Mouse (Mus musculus) CH12F3 (cell line): ENCODE measurements around the gene Ddx51.

Experiments used
- in situ Hi-C: fragments of 300-500 bp; cut with MboI; formaldehyde crosslinking; loops from 2 replicates; pipeline ENCODE4 v1.14.3; 2020; ENCODE audit warnings: low sequenced_read_pairs

Ddx51 gene

DNA sequence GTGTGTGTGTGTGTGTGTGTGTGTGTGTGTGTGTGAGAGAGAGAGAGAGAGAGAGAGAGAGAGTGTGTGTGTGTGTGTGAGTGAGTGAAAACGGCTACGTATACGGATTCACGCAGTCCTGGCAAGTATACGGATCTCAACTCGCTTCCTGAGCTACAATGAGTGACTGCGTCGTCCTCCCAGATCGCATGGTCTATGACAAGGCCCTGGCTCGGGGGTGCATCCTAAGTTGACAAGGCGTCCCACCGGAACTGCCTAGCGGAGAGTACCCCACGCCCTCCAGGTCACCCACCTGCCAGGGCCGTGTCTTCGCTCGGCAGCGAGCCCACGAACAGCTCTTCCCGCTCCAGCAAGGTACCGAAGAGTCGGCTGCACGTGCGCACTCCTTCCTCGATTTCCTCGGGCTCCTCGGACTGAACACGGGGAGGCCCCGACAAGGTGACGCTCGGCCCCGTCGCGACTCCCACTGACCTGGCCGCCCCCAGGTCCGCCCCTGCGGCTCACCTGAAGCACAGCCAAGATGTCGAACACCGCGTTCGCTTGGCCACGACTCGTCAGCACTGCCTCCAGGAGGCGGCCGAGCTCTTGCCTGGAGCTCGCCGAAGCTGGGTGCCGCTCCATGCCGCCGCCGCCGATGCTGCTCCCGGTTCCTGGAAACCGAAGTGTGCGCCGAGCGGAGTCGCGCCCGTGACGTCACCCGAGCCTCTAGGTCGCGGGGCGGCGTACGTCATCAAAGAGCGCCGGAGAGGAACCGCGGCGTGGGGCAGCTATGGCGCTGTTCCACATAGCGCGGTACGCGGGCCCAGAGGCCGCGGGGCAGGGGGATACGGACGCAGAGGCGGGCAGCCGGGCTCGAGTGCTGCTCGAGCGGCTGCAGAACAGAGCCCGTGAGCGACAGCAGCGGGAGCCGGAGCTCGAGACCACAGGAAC is at the start of gene Ddx51, which contains the start of gene Noc4l:
Gene Ddx51, plus strand, starts transcription at position 733 of the 930 bp plus-strand sequence.
Gene Noc4l, minus strand, starts transcription at position 699 of the 930 bp plus-strand sequence.
- in situ Hi-C loops, result no loop called here

DNA sequence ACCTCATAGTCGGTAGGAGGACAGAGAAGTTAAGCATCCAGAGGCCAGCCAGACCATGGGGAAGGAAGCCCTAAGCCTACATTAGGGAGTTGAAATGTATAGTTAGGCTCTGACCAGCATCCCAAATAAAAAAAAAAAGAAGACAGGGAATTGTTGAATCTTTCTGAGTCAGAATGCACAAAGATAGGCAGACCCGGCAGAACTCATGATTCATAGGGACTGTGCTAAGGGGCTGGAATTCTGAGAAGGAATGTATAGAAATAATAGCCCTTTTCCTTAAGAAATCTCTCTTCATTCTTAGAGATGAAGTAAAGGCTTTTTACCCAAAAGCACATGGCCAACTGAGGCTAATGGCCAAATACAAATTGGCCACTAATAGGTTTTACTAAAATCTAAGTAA is 48.9 kb upstream of the Ddx51 start:
- in situ Hi-C loops, result no loop called here

DNA sequence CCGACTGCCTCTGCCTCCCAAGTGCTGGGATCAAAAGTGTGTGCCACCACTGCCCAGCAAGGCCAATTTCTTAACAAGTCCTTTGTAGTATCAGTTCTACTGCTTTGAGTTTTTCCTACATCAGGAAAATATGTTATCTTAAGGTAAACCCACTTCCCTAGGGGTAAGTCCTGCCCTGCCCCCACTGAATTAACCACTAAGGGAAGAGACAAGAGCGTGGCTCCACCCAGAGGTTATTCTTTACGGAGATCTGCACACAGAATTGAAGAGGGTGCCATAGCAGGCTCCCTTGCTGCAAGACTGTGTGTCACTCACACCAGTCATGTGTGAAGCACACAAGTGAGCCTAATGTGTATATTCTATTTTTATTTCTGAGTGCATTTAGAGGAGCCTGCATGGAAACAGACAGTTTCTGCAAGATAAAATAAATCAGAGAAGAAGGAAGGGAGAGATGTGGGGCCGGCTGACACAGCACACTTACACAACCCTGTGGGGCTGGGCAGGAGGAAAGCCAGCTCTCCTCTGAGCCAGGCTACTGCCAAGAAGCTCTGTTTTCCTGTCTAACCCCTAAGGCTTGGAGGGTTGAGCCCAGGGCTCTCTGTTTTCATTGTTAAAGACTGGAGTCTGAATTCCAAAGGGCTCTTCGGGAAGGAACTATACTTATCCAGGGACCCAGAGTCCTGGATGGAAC is 47.6 kb upstream of the Ddx51 start:
- in situ Hi-C loops, result no loop called here

DNA sequence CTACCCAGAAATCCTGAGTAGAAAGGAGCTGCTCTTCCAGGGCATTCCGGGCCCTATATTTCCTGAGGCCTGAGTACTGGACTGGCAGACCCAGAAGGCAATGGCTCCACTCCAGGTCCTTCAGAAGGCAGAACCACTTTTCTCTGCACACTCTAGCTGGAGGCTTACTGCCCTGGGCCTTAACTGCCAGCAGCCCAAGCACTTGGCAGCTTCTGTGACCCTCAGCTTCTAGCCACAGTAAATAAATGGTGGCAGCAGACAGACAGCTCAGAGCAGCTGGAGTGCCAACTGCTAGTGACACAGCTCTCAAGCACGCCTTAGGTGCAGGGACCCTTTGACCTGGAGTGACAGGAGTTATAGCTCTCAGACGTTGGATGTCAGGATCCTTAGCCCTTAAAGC is 45.5 kb upstream of the Ddx51 start:
- in situ Hi-C loops, result no loop called here

DNA sequence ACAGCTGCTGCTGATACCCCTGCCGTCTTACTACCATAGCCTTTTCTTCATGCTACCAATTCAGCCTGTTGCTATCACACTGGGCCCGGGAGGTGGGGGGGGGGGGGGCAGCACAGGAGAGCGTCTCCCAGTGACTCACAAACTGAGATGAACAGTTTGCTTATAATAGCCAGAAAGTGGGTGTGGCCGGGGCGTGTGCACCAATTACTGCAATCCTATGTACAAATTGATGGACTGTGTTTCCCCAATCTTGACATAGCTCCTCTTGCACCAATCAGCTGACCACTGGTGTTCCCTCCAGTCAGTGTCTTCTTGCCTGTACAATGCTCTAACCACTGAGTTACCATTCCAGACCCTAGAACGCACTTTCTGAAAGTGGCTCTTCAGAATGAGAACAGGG is 44.9 kb upstream of the Ddx51 start:
- in situ Hi-C loops, result no loop called here

DNA sequence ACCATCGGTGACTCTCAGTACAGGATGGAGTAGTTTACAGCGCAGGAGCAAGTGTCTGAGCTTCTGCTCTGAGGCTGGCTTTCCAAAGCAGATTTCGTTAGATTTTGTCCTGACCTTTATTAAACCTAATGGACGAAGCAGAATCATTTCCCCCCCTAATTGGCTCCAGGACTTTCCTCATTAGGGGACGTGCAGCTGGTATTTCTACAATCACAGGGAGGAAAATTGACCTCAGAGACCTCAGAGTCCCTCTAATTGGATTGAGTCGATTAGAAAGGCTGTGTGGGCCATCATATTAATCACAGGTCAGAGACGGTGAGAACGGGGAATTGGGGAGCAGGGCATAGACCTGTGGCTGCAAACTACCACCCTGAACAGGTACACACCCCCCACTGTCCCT is 44.3 kb upstream of the Ddx51 start:
- in situ Hi-C loops, result no loop called here

DNA sequence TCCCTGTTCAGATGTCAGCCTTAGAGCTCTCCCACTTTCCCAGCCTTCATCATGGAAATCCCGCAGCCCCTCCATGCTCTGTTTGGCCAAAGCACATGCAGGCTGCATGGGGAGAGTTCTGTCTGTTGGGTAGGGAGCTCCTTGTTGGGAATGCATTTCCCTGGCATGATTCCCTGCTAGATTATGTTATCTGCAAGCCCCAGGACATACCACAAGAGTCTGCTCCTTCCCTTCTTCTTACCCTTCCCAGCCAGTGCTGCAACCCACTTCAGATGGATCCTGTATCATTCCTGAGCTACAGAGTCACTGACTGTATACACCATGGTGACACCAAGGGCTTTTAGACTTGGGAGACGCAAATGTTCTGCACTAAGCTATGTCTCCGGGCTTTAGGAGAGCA is 43.8 kb upstream of the Ddx51 start:
- in situ Hi-C loops, result no loop called here

DNA sequence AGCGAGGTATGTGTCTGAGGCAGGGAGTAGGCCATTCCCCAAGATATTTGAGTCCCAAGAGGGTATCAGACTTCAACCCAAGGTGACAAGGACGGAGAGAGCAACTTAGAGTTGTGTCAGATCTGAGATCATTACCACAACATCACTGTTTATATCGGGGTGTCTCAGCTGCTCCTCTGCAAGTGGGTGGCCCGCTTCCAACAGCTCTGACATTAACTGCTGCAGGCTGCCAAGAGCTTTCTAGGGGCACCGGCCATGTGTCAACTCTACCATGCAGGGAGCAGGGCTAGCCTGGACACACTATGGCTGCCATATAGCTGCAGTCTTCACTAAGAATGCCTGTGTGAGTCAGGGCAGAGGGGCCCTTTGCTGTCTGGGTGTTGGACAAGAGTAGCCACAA is 43.4 kb upstream of the Ddx51 start:
- in situ Hi-C loops, result no loop called here

DNA sequence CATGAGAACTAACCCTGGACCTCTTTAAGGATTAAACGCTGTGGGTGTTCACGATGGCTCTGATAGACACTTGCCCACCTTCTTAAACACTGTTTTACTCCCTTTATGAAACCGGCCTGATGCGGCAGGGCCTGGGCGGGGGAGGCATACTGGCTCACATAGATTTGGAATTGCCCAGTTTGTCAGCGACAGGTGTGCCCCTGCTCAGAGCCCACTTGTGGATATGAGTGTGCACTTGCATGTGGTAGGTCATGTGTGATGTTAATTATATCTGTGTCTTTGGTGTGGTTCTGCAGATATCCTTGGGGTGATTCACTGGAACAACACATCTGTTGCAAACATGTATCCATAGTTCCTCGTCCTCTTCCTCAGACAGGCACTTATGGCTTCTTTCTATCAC is 42.8 kb upstream of the Ddx51 start:
- in situ Hi-C loops, result no loop called here

DNA sequence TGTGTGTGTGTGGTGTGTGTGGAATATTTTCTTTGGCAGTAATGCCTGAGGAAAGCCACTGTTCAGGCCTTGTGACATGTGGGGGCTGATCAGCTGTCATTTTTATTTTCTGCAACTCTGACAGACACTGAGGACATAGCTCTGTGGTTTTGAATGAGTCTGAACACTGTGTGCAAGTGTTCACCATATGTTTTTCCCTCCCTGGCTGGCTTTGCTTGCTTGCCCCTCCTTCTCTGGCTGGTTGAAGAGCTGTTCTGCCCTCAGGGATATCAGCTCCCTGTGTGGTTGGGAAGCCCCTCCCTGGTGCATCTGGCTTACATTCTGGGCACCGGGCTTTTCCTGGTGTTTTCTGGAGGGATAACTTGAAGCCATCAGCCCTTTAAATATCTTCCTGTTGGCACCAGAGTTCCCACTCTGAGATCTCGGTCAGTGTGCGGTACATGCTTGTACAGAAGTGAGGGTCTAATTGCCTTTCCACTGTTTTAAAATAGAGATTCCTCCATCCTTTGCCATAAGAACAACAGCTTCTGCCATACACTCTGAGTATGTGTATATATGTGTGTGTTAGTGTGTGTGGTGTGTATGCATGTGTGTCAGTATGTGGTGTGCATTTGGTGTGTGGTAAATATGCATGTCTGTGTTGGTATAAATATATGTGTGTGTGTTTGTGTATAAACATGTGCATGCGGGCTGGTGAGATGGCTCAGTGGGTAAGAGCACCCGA is 41.7 kb upstream of the Ddx51 start:
- in situ Hi-C loops, result no loop called here

DNA sequence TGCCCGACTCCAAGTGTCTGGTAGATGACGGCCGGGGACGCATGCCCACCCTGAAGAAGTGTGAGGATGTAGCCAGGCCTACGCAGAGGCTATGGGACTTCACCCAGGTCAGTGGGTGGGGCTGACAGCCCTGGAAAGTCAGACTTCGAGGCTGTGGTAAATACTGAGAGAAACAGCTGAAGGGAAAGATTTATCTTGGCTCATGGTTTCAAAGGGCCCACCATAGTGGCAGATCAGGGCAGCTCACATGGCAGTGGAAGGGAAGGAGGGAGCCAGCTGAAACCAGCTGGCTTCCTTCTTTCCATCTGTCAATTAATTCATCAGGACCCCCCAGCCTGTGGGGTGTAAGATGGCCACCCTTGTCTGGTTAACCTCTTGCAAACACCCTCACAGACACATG is 34.0 kb upstream of the Ddx51 start:
- in situ Hi-C loops, result no loop called here

DNA sequence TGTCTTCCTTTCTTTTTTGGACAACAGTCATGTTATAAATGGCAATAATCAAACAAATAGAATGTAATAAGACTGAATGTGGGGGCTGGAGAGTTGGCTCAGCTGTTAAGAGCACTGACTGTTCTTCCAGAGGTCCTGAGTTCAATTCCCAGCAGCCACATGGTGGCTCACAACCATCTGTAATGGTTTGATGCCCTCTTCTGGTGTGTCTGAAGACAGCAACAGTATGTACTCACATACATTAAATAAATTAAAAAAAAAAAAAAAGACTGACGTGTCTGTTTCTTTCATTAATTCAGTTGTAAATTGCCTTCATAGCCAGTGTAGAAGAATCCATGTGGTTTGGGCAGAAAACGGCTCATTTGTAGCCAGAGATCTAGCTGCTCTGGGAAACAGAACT is 28.9 kb upstream of the Ddx51 start:
- in situ Hi-C loops, result no loop called here

DNA sequence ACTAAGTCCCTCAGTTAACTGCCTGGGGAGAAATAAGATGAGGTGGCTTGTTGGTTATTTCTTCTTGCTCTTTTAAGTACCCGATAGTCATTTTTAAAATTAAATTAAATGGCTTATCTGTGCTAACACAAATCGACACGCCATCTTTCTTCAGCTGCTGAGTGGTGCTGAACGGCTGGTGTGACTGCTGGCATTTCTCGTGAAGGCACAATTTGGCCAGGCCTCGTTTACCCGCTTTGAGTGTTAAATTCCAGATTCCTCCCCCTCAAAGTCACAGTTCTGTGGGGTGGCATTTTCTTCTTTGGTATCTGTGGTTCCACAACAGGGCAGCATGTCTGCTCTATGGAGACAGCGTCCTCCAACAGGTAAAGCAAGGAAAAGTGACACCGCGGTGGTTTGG is 25.9 kb upstream of the Ddx51 start:
- in situ Hi-C loops, result loop anchor here (25.0 kb wide), 1 partner anchor 265 kb away; no protein-coding TSS in a partner anchor

DNA sequence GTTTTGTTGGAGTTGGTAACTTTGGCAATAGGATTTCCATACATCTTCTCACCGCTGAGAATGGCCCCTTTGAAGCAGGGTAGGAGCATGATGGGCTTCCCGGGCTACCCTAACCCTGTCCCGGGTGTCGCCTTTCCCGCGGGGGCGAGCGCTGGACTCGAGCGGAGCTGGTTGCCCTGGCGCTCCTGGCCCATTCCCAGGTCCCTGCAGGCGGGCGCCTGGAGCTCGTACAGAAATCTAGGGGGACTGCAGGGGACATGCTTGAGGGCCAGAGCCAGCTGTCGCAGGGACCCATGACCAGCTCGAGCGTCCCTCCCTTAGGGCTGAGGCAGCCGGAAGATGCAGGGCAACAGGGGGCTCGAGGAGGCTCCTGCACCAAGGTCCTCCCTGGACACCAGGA is 25.1 kb upstream of the Ddx51 start:
- in situ Hi-C loops, result loop anchor here (25.0 kb wide), 1 partner anchor 266 kb away; no protein-coding TSS in a partner anchor

DNA sequence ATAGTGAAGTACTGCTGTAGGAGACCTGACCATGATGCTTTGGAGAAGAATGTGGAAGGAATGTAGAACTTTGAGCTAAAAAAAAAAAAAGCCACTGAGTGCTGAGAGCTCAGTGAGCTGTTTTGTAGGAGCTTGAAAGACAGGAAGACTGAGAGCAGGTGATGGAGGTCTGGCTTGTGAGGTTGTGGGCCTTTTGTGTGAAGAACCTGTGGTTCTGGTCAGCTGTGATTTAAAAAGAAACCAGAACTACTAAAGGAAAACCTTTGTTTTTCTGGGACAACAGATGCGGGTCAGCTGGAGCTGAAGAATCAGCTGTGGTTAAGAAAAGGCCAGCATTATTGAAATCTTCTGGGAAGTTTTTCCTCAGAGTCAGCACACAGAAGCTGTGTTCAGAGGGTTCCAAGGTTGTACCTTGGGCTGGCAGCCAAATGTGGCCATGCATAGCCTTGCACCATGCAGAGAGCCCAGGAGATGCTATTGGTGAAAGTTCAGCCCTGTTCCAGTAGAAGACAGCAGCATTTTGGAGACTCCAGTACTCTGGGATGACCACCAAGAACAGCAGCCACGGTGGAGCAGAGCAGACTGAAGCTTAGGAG is 23.6 kb upstream of the Ddx51 start:
- in situ Hi-C loops, result loop anchor here (5.0 to 25.0 kb wide), 2 partner anchors 127 to 267 kb away; no protein-coding TSS in a partner anchor

DNA sequence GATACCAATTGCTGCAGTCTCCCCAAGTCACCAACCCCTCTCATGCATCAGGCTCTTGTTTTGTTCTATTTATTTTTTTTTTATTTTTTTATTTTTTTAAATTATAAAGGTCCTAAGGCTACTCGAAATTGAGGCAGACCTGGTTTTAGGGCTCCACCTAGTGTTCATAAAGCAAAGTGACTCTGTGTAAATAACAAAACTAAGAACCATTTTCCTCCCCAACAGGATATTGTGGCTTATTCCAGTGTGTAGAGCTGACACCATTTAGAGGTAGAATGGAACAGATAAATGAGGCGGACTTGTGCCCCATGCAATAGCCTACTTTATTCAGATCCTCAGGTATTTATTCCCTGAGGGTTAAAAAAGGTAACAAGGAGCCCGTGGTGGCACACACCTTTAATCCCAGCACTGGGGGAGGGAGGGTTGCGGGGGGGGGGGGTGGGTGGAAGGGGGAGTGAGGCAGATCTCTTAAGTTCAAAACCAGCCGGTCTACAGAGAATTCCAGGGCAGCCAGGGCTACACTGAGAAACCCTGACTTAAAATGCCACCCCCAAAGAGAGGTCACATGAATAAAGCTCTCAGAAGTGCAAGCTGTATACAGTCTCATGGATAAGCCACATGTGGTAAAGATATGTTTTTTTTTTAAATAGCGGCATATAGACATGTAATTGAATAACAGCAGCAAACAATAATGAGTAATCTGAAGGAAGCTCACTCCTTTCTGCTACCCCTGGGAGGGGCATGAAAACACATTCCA is 17.1 kb upstream of the Ddx51 start:
- in situ Hi-C loops, result loop anchor here (25.0 kb wide), 1 partner anchor 274 kb away; no protein-coding TSS in a partner anchor

DNA sequence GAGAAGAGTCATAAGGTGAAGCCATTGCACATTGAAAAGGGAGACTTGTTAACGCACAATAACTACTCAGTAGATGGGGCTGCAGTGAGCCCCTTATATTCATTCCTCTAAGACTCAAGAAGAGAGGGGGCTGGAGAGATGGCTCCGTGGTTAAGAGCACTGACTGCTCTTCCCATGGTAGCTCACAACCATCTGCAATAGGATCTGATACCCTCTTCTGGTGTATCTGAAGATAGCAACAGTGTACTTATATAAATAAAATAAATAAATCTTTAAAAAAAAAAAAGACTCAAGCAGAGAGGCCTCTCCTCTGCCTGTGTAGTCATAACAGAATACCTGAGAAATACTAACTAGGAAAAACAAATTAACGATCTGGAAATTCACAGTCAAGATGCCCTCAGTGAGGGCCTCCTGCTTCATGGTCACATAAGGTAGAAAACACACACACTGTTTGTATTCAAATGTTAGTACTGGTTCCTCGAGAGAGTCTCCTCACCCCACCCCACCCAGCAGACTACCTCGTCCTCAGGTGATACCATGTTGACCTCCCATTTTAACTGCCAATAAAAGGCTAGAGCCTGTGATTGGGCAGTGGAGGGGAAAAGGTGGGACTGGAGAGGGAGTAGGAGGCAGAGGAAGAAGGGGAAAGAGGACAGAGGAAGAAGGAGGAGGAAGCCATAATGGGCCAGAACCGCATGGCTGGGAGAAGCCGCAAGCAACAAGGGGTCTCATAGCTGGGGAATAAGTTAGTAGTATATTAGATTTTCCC is 14.8 kb upstream of the Ddx51 start:
- in situ Hi-C loops, result loop anchor here (25.0 kb wide), 1 partner anchor 276 kb away; no protein-coding TSS in a partner anchor

DNA sequence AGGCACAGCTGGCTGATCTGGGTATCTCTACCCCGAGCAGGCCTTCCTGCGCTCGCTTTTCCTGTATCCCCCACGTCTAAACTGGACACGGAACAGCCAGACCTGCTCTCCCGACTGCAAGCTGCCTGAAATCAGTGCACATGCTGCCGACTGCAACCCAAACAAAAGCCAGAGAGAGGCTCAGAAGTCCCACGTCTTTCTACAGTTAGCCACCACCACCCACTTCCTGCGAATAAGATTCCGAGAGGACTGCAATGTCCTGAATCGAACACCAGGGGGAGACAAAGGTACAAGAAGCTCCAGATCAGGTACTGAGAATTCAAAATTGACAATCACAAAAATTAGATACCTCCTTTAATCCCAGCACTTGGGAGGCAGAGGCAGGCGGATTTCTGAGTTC is 13.8 kb upstream of the Ddx51 start:
- in situ Hi-C loops, result loop anchor here (25.0 kb wide), 1 partner anchor 277 kb away; no protein-coding TSS in a partner anchor

DNA sequence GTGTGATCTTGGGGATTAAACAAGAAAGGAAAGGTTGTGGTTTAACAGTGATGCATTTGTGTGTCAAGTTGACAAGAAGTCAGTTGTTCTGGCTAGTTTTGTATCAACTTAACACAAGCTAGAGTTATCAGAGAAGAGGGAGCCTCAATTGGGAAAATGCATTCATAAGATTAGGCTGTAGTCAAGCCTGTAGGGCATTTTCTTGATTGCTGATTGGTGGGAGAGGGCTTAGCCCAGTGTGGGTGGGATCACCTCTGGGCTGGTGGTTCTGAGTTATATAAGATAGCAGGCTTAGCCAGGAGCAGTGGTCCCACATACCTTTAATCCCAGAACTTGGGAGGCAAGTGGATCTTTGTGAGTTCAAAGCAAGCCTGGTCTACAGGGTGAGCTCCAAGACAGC is 6.9 kb upstream of the Ddx51 start:
- in situ Hi-C loops, result loop anchor here (25.0 kb wide), 1 partner anchor 284 kb away; no protein-coding TSS in a partner anchor
